Mouse (Mus musculus): ENCODE measurements at regions not wholly inside any gene's neighbourhood (a gene's known extent, or its start where the extent isn't known, plus 50 kb on each side); places are given as distances from the start of the nearest gene placed in this dataset.

GRCm38 (mm10) chr2:63920997-63921396, 176.8 kb downstream of the Fign start:
- Histone ChIP-seq H3K9me3 (ENCODE audit: control insufficient read depth, low read length) (no peaks in the 10 kb centered on the region), H3K4me3 (ENCODE audit: low read depth, low read length) (no peak overlapping the region), H3K4me1 (ENCODE audit: control insufficient read depth, insufficient read depth, low read length) (no peaks in the 10 kb centered on the region), H3K27me3 (ENCODE audit: control insufficient read depth, insufficient read depth, low read length) (no peaks in the 10 kb centered on the region), H3K4me2 (ENCODE audit: low read depth, low read length) (no peak overlapping the region), H3K36me3 (ENCODE audit: control insufficient read depth, insufficient read depth, low read length) (no peaks in the 10 kb centered on the region), H3K9ac (replicated peaks; ENCODE audit: low read depth, low read length) (no peak overlapping the region), H3K27ac (ENCODE audit: low read depth, low read length) (no peak overlapping the region)
- 56% methylated on average over 3 of the region's 3 CpGs for WGBS
- ATAC-seq (ENCODE audit: low read depth), result no peak

GRCm38 (mm10) chr2:63920019-63920418, 177.8 kb downstream of the Fign start:
- Histone ChIP-seq H3K9me3 (ENCODE audit: control insufficient read depth, low read length) (no peaks in the 10 kb centered on the region), H3K27ac (ENCODE audit: low read depth, low read length) (no peak overlapping the region), H3K4me1 (ENCODE audit: control insufficient read depth, insufficient read depth, low read length) (no peaks in the 10 kb centered on the region), H3K27me3 (ENCODE audit: control insufficient read depth, insufficient read depth, low read length) (no peaks in the 10 kb centered on the region), H3K36me3 (ENCODE audit: control insufficient read depth, insufficient read depth, low read length) (no peaks in the 10 kb centered on the region), H3K4me2 (ENCODE audit: low read depth, low read length) (no peak overlapping the region), H3K9ac (replicated peaks; ENCODE audit: low read depth, low read length) (no peak overlapping the region), H3K4me3 (ENCODE audit: low read depth, low read length) (no peak overlapping the region)
- no peak for ATAC-seq (ENCODE audit: low read depth)
- WGBS, result 80% methylated on average over 4 of the region's 4 CpGs

- H3K27ac ChIP-seq (ENCODE audit: low read depth, low read length), result no peak overlapping the region
- no peak overlapping the region for H3K4me2 ChIP-seq (ENCODE audit: low read depth, low read length)
- no peaks in the 10 kb centered on the region for H3K36me3 ChIP-seq (ENCODE audit: control insufficient read depth, insufficient read depth, low read length)
- H3K4me3 ChIP-seq (ENCODE audit: low read depth, low read length), result no peak overlapping the region
- no peaks in the 10 kb centered on the region for H3K9me3 ChIP-seq (ENCODE audit: control insufficient read depth, low read length)
- ATAC-seq (ENCODE audit: low read depth), result no peak
- H3K27me3 ChIP-seq (ENCODE audit: control insufficient read depth, insufficient read depth, low read length), result no peaks in the 10 kb centered on the region
- no peaks in the 10 kb centered on the region for H3K4me1 ChIP-seq (ENCODE audit: control insufficient read depth, insufficient read depth, low read length)
- H3K9ac ChIP-seq (replicated peaks; ENCODE audit: low read depth, low read length), result no peak overlapping the region
Observed at GRCm38 (mm10) chr2:63900644-63901043, 197.2 kb downstream of the Fign start.

- H3K4me2 ChIP-seq (ENCODE audit: low read depth, low read length), result no peak overlapping the region
- H3K27ac ChIP-seq (ENCODE audit: low read depth, low read length), result no peak overlapping the region
- no peaks in the 10 kb centered on the region for H3K27me3 ChIP-seq (ENCODE audit: control insufficient read depth, insufficient read depth, low read length)
- no peak overlapping the region for H3K9ac ChIP-seq (replicated peaks; ENCODE audit: low read depth, low read length)
- H3K4me3 ChIP-seq (ENCODE audit: low read depth, low read length), result no peak overlapping the region
- no peaks in the 10 kb centered on the region for H3K36me3 ChIP-seq (ENCODE audit: control insufficient read depth, insufficient read depth, low read length)
- no peaks in the 10 kb centered on the region for H3K4me1 ChIP-seq (ENCODE audit: control insufficient read depth, insufficient read depth, low read length)
- no peaks in the 10 kb centered on the region for H3K9me3 ChIP-seq (ENCODE audit: control insufficient read depth, low read length)
- WGBS, result 66% methylated on average over 6 of the region's 6 CpGs
- no peak for ATAC-seq (ENCODE audit: low read depth)
Observed at GRCm38 (mm10) chr2:63878477-63878876, 219.4 kb downstream of the Fign start.

- H3K4me3 ChIP-seq (ENCODE audit: low read depth, low read length), result no peak overlapping the region
- ATAC-seq (ENCODE audit: low read depth), result no peak
- no peaks in the 10 kb centered on the region for H3K9me3 ChIP-seq (ENCODE audit: control insufficient read depth, low read length)
Observed at GRCm38 (mm10) chr2:63877387-63877786, 220.5 kb downstream of the Fign start.

GRCm38 (mm10) chr2:63876375-63876774, 221.5 kb downstream of the Fign start:
- Histone ChIP-seq H3K36me3 (ENCODE audit: control insufficient read depth, insufficient read depth, low read length) (no peaks in the 10 kb centered on the region), H3K4me3 (ENCODE audit: low read depth, low read length) (no peak overlapping the region), H3K27ac (ENCODE audit: low read depth, low read length) (no peak overlapping the region), H3K4me2 (ENCODE audit: low read depth, low read length) (no peak overlapping the region), H3K27me3 (ENCODE audit: control insufficient read depth, insufficient read depth, low read length) (no peaks in the 10 kb centered on the region), H3K9ac (replicated peaks; ENCODE audit: low read depth, low read length) (no peak overlapping the region), H3K4me1 (ENCODE audit: control insufficient read depth, insufficient read depth, low read length) (no peaks in the 10 kb centered on the region), H3K9me3 (ENCODE audit: control insufficient read depth, low read length) (no peaks in the 10 kb centered on the region)
- WGBS, result 21% methylated on average over 3 of the region's 3 CpGs
- no peak for ATAC-seq (ENCODE audit: low read depth)

More at GRCm38 (mm10) chr2:63877387-63877786, 220.5 kb downstream of the Fign start:
- Histone ChIP-seq H3K9ac (replicated peaks; ENCODE audit: low read depth, low read length) (no peak overlapping the region), H3K36me3 (ENCODE audit: control insufficient read depth, insufficient read depth, low read length) (no peaks in the 10 kb centered on the region), H3K4me1 (ENCODE audit: control insufficient read depth, insufficient read depth, low read length) (no peaks in the 10 kb centered on the region), H3K27me3 (ENCODE audit: control insufficient read depth, insufficient read depth, low read length) (no peaks in the 10 kb centered on the region), H3K27ac (ENCODE audit: low read depth, low read length) (no peak overlapping the region), H3K4me2 (ENCODE audit: low read depth, low read length) (no peak overlapping the region)

- no peaks in the 10 kb centered on the region for H3K9me3 ChIP-seq (ENCODE audit: control insufficient read depth, low read length)
- H3K27ac ChIP-seq (ENCODE audit: low read depth, low read length), result no peak overlapping the region
- 45% methylated on average over 4 of the region's 4 CpGs for WGBS
- no peaks in the 10 kb centered on the region for H3K4me1 ChIP-seq (ENCODE audit: control insufficient read depth, insufficient read depth, low read length)
- ATAC-seq (ENCODE audit: low read depth), result no peak
- H3K9ac ChIP-seq (replicated peaks; ENCODE audit: low read depth, low read length), result no peak overlapping the region
- H3K27me3 ChIP-seq (ENCODE audit: control insufficient read depth, insufficient read depth, low read length), result no peaks in the 10 kb centered on the region
- H3K4me3 ChIP-seq (ENCODE audit: low read depth, low read length), result no peak overlapping the region
- H3K36me3 ChIP-seq (ENCODE audit: control insufficient read depth, insufficient read depth, low read length), result no peaks in the 10 kb centered on the region
- no peak overlapping the region for H3K4me2 ChIP-seq (ENCODE audit: low read depth, low read length)
Observed at GRCm38 (mm10) chr2:63875101-63875500, 222.7 kb downstream of the Fign start.

- Histone ChIP-seq H3K27ac (ENCODE audit: low read depth, low read length) (no peak overlapping the region), H3K4me1 (ENCODE audit: control insufficient read depth, insufficient read depth, low read length) (no peaks in the 10 kb centered on the region), H3K27me3 (ENCODE audit: control insufficient read depth, insufficient read depth, low read length) (no peaks in the 10 kb centered on the region), H3K4me2 (ENCODE audit: low read depth, low read length) (no peak overlapping the region), H3K9ac (replicated peaks; ENCODE audit: low read depth, low read length) (no peak overlapping the region), H3K4me3 (ENCODE audit: low read depth, low read length) (no peak overlapping the region), H3K36me3 (ENCODE audit: control insufficient read depth, insufficient read depth, low read length) (no peaks in the 10 kb centered on the region), H3K9me3 (ENCODE audit: control insufficient read depth, low read length) (no peaks in the 10 kb centered on the region)
- no peak for ATAC-seq (ENCODE audit: low read depth)
- WGBS, result 34% methylated on average over 8 of the region's 8 CpGs
Observed at GRCm38 (mm10) chr2:63866524-63866923, 231.3 kb downstream of the Fign start.

- Histone ChIP-seq H3K4me3 (ENCODE audit: low read depth, low read length) (no peak overlapping the region), H3K9me3 (ENCODE audit: control insufficient read depth, low read length) (no peaks in the 10 kb centered on the region), H3K4me1 (ENCODE audit: control insufficient read depth, insufficient read depth, low read length) (no peaks in the 10 kb centered on the region), H3K4me2 (ENCODE audit: low read depth, low read length) (no peak overlapping the region), H3K9ac (replicated peaks; ENCODE audit: low read depth, low read length) (no peak overlapping the region), H3K27me3 (ENCODE audit: control insufficient read depth, insufficient read depth, low read length) (no peaks in the 10 kb centered on the region), H3K36me3 (ENCODE audit: control insufficient read depth, insufficient read depth, low read length) (no peaks in the 10 kb centered on the region), H3K27ac (ENCODE audit: low read depth, low read length) (no peak overlapping the region)
- ATAC-seq (ENCODE audit: low read depth), result no peak
- 90% methylated on average over 3 of the region's 3 CpGs for WGBS
Observed at GRCm38 (mm10) chr2:63861821-63862220, 236.0 kb downstream of the Fign start.

Data from neural tube, embryonic 14.5 days (tissue).